Mouse (Mus musculus): Measurements from ENCODE around the gene Best2.
A peak's percentile ranks its signal among the peaks of the same experiment; 100 is the strongest.

The Best2 gene

DNA sequence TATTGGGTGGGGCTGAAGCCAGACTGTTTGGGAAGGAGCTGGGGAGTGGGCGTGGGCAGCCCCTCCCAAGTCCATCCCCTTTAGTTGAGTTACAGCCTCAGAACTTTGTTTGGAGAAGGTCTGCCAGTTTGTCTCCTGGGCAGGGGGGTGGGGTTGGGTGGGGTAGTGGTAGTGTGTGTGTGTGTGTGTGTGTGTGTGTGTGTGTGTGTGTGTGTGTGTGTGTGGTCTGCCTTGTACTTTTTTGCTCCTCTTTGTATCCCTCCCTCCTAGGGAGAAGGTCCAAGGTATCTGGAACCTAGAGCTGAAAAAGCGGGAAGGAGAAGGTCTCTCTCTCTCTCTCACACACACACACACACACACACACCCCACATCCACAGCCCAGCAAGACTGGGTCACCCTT lies at the start of gene Best2:
Best2 (minus strand) TSS at position 101 of the 400 bp plus-strand sequence.
- no peak for DNase-seq (ENCODE audit: low spot score in 2 of 2)

DNA sequence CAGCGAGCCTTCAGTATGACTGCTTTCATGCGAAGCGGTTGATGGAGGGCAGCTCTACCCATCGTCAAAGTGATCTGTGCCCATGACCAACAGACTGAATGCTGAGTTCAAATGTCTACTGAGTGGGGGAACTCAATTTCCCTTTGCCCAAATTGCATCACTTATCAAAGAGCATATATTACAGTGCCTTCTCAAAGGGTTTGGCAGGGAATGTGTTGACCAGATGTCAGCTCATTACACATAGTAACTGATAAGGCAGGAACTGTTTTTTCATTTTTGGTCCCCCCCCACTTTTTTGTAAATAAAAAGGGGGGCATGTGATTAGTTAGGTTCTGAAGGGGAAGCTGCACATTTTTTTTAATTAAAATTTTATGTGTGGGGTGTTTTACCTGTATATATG lies 48.3 kb upstream of the Best2 start:
- no peak for DNase-seq (ENCODE audit: low spot score in 2 of 2)

DNA sequence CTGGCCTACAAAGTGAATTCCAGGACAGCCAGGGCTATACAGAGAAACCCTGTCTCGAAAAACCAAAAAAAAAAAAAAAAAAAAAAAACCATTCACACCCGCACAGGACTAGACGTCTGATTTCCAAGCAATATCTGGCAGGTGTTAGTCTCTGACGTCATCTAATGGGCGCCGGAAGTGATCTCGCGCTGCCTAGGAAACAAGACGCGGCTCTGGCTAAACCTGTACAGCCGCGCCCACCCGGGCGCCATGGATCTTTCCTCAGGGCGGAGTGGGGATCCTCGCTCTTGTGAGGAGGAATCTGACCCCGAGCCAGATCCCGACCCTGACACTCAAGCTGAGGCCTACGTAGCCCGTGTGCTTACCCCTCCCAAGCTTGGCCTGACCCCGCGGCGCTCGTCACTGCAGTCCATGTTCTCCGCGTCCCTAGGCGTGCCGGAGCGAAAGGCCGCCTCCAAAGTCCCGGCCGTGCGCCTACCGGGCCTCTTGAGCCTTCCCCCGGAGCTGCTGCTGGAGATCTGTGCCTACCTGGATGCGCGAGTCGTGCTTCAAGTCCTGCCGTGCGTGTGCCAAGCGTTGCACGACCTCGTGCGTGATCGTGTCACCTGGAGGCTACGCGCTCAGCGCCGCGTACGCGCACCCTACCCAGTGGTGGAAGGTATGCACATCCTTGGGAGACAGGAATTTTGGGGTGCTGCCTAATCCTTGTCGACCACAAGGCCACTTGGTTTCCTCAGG lies 45.7 kb upstream of the Best2 start, which contains the start of gene Fbxw9:
Fbxw9 (plus strand) TSS at position 177 of the 738 bp plus-strand sequence.
- DNase-seq (ENCODE audit: low spot score in 2 of 2), result peak; percentile 90 to 91

DNA sequence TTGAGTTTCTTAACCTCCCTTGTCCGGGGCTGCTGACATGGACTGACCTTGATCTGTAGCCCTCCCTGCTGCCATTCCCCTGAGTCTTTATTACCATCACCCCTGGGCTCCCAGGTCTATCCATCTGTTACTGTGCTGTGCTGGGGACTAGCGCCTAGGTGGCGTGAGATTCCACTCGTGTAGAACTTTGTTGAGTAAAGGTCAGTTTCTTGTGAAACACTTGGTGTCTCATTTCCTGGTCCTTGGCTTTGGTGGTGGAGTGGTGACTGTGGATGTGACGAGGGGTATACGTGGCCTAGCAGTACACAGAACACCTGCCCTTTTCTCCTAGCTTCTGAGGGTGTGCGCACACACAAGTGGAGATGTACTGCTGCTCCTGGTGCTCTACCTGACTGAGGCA lies 43.0 kb upstream of the Best2 start:
- no peak for DNase-seq (ENCODE audit: low spot score in 2 of 2)

DNA sequence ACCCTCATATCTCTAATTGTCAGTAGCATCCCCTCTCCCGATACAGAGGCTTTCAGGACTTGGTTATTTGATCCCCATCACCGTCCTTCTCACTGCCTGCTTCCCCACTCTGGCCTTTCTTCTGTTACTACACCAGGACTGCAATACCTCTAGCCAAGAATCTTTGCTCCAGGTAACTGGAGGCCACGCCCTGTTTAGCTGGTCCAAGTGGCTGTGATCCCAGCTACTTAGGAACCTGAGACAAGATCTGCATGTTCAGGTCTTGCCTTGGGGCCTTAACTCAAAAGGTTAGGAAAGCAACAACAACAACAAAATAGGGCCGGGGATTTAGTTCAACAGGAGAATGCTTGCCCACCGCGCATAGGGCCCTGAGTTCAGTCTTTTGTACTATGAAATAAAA lies 29.3 kb upstream of the Best2 start:
- DNase-seq (ENCODE audit: low spot score in 2 of 2), result no peak

DNA sequence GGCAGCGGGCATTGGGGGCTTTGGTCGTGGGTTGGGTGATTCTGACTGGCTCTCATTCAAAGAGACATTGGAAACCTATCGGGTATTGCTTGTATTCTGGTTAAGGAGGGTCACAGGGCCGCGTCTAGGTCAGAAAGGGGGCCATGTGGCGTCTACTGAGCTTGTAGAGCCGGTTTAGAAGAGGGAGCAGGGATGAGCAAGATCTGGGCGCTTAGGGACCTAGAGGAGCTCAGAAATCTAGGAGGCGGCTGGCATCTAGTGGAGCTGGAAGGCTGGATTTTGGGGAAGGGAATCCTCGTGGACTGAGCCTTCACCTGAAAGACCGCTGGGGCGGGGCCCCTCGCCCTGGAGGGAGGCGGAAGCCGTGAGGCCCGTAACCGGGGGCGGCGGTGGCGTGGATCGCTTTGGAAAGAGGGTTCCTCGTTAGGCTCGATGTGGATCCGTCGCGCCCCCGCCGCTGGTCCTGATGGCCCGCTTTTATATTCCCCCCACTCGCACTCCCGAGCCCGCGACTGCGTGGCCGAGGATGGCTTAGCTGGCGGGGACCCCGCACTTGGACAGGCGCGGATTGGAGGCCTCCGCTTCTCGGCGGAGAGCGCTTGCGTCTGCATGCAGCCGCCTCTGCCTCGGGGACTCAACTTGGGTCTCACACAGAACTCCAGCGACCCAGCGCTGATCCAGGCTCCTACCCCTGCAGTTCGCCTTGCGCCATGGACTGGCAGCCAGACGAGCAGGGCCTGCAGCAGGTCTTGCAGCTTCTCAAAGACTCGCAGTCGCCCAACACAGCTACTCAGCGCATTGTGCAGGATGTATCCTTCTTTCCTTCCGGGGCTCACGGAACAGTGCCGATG lies 23.6 kb upstream of the Best2 start:
- peak; percentile 14 to 26 for DNase-seq (ENCODE audit: low spot score in 2 of 2)

DNA sequence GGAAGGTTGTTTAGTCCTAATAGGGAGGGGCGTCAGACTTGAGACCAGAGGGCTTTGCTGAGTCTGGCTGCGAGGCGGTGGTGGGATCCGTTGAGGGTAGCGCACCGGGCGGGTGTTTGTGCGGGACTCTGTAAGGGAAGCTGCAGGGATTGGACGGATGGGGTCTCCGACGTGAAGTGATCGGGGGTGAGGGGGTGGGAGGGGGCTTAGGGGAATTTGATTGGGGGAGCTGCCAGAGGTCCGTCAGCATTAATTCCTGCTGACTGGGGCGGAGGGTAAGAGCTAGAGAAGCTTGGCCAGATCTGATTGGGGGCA lies 23.0 kb upstream of the Best2 start:
- DNase-seq (ENCODE audit: low spot score in 2 of 2), result no peak

DNA sequence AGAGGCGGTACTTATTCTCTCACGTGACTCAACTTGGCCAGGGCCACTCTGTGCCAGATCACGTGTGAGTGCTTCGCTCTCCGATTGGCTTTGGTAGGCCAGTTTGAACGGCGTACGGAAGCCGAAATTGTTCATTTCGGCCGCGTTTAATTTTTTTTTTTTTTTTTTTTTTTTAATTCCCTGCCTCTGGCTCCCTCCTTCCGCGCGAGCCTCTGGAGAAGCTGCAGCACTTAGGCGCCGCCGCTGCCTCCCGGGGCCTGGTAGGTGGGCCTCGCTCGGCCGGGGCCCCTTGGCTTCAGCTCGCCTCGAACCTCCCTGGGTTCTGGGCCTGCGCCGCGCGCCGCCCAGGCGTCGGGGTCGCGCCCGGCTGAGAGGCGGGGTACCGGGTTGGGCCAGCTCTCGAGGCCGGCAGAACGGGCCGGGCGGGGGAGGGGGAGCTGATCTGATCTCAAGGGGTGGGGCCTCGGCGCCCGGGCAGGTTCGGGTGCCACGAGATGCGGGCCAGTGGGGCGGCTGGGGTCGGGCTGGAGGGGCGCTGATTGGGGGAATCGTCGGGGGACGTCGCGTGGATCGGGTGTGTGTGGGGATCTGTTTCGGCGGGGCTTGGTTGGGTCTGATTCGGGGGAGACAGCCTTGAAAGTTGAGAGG lies 22.5 kb upstream of the Best2 start, which contains the start of gene Tnpo2:
Tnpo2 (plus strand) TSS at position 198 of the 648 bp plus-strand sequence.
- DNase-seq (ENCODE audit: low spot score in 2 of 2), result peak; percentile 86 to 88

DNA sequence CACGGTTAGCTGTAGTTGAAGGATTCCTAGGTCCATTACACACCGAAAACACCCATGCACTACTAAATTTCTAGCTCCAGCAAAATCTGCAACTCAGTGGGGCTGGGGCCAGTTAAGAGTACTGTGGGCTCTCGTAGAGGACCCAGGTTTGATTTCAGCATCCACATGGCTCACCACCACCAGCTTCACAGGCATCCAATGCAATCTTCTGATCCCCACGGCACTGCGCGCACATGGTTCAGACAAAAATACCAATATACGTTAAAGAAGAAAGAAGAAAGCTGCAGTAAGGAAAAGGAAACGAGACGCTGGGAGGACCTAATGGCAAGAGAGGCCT lies 22.0 kb upstream of the Best2 start:
- no peak for DNase-seq (ENCODE audit: low spot score in 2 of 2)

DNA sequence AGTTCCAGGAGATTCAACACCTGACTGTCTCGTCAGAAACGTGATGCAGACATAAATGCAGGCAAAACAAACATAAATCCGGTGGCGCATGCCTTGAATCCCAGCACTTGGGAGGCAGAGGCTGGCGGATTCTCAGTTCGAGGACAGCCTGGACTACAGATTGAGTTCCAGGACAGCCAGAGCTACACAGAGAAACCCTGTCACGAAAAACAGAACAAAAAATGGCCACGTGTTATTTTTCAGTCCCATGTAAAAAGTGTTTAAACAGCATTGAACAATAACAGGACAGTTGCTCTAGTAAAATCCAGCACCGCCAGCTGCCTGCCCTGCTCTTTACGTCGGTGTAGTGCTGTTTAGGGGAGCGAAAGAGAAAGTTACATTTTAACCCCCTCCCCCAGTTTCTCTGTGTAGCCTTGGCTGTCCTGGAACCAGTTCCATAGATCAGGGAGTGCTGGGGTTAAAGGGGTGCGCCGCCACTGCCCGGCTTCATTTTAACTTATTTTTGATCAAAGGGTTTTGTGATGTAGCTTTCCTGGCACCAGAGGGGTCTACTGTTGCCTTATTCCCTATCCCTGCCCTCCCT lies 21.5 kb upstream of the Best2 start:
- DNase-seq (ENCODE audit: low spot score in 2 of 2), result peak in 1 of 2 experiments; percentile 5

DNA sequence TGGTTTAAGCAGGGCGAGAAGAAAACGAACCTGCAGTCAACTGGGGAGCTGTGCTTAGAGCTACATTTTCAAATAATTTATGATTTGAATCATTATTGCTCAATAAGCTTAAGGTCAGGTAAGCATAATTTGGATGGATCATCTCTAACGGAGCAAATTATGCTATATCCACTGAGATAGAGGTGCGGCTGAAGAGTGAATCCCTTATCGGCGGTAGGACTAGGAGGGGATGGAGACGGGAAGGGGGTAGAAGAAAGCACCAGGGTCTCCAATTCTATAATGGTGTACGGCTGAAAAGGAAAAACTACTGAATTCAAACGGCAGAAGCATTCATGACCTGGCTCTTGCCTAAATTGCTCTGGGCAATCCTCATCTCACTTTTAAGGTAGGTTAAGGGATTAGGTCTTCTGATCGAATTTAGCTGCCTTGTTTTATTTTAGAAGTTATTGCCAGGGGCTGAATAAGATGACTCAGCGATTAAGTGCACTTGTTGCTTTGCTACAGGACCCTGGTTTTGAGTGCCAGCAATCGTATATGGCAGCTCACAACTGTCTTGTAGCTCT lies 20.9 kb upstream of the Best2 start:
- DNase-seq (ENCODE audit: low spot score in 2 of 2), result no peak

DNA sequence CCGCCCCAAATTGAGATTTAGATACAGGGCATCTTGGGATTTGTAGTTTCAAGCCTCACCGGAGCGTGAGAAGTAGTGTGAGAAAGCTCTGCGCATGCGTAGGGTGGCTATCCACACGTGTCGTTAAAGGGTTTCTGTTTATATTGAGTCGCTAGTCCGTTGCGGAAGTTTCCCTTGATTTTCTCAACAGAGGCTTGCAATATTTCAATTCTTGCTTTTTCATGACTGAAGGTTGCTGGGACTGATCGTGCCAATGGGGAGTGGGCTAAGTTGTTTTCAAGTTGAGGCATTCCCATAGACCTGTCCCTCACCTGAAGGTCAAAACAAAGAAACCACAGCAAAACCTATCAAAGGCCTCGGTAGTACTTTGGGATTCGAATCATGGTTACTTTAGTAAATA lies 20.4 kb upstream of the Best2 start:
- DNase-seq (ENCODE audit: low spot score in 2 of 2), result peak; percentile 69 to 84

DNA sequence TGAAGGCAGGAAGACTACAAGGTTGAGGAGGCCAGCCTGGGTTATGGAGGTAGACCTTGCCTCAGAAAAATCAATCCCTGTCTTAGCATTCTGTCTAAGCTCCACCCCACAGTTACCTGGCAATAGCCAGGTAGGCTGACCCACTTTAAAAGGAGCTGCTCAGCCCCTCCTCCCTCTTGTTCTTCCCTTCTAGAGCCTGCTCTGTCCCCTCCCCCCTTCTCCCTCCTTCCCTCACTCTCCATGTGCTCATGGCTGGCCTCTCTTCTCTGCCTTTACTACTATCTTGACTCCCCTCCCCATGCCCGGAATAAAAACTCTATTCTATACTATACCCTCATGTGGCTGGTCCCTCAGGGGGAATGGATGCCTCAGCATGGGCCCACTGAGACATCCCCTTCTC lies 19.5 kb upstream of the Best2 start:
- DNase-seq (ENCODE audit: low spot score in 2 of 2), result no peak

DNA sequence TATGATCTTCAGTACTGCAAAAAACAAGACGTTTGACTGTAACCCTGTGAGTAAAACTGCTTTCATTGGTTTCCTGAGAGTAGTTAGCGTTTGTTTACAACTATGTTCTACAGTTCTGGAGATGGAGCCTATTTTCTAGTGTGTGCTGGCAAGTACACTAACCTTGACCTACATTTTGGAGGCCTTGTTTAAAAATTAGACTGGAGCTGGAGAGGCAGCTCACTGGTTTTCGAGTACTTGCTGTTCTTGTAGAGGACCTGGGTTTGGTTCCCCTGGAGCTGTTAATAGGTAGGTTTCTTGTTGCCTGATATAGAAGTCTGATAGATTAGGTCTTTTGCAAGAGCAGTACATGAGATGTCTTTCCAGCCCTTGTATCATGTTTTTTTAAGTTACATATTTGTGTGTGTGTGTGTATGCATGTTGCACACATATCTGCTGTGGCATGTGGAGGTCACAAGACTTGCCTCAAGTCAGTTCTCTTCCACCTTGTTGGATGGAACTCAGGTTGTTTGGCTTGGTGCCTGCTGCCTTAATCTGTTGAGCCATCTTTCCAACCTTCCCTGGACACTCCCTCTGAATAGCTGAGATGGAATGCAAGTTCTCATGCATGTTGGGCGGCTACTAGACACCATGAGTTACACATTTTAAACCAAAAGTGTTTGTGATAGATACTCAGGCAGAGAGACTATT lies 18.4 kb upstream of the Best2 start:
- no peak for DNase-seq (ENCODE audit: low spot score in 2 of 2)

DNA sequence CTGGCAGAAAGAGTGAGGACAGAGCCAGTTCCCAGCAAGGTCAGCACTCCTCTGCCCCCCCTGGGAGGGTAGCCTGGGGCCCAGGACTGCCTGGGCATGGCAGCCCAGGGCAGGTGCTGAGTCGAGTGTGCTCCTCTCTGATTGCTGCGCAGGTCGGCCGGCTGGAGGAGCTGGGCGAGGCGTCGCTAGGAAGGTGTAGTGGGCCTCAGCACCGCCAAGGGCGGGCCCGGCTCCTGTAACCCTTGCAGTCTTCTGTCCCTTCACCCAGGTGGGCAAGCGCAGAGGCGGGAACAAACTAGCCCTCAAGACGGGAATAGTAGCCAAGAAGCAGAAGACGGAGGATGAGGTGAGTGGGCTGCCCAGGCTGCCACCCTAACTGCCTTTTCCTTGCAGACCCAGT lies 14.9 kb upstream of the Best2 start:
- no peak for DNase-seq (ENCODE audit: low spot score in 2 of 2)

DNA sequence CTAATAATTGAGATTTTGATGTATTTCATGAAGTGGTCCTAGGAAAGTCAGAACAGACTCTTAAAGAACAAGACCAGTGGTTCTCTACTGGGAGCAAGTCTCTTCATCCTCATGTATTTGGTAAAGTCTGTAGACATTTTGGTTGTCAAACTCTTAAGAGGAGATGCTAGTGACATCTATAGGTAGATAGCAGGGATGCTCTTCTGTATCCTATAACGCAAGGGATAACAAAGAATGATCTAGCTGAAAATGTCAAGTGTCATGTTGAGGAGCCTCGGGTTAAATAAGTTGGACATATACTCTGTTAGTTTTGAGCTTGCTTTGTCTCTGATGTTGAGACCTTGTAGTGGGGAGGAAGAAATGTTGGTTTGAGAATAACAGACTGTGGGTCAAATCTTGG lies 13.6 kb upstream of the Best2 start:
- no peak for DNase-seq (ENCODE audit: low spot score in 2 of 2)

DNA sequence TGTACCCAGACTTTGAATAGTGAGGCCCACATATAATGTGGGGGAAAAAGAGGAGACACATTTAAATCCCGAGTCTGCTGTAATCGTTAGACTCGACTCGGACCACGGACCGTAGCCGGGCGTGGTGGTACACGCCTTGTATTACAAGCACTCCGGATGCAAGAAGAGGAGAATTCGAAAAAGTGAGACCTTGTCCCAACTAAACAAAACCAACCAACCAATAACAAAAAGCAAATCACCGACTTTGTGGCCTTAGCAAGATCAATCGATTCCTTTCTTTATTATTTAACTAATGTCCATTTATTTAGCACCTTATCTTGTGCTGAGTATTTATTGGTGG lies 13.2 kb upstream of the Best2 start:
- DNase-seq (ENCODE audit: low spot score in 2 of 2), result no peak

DNA sequence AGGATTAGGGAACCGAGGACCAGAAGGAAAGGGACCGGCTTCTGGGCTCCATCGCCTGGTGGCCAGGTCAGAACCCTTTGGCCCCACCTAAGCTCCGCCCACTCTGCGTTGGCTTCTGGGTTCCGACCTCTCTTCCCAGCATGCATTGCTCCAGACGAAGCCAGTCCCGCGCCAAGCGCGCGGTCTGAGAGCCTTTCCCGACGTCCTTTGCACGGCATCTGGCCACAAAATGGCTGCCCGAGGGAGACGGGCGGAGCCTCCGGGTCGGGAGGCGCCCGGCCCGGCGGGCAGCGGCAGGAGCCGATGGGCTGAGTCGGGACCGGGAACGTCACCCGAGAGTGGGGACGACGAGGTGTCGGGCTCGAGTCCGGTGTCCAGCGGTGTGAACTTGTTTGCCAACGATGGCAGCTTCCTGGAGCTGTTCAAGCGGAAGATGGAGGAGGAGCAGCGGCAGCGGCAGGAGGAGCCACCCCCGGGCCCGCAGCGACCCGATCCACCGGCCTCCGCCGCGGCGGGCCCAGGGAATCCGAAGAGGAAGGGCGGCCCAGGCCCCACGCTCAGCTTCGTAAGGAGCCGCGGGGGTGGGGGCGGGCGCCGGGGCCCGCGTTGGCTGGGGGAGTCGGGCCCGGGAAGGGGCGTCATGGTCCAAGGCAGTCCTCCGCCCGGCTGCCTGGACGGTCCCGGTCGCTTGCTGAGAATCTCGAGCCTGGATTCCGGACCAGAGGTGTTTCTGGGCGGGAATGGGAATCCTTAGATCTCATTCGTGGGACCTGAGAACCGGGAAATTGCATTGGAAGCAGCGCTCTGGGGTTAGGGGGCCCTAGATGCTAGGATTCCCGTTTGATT lies 12.6 kb upstream of the Best2 start, which contains the start of gene Trir:
Trir (plus strand) TSS at position 154 of the 846 bp plus-strand sequence.
- DNase-seq (ENCODE audit: low spot score in 2 of 2), result peak; percentile 94 to 95

DNA sequence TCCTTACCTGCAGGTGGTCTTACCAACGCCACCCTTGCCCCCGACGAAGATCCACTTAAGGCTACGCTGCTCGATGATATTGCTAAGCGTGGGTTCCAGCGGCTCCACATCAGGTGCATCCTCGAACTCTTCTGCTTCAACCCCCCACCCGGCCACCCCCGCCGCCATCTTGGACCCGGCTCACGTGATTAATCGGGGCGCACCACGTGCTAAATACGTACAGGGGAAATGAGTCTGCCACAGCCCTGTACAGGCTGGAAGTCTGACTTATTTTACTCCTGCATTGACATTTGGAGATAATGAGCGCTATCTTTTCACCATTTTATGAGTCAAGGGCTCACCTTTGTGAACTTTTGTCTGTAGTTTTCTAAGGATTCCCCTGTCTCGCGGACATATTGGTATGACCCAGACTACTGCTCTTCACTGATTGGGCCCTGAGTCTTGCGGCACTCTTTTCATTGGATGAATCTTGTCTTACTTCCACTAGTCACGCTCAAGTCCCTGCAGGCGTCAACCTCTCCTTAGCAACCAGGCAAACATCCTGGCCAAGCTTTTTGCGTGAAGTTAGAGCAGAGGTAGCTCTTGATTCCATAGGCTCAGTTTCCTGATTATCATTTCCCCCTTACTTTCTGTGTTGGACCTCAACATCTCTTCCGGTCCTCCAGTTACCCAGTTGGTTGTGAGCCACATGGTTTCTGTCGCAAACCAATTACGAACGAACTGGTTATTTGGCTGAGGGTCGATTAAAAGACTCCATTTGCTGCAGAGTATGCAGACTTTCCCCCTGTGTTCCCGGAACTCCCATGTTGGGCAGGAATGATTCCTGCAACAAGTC lies 11.0 kb upstream of the Best2 start, which contains the start of gene Asna1:
Asna1 (minus strand) TSS at position 184 of the 835 bp plus-strand sequence.
- peak; percentile 86 to 87 for DNase-seq (ENCODE audit: low spot score in 2 of 2)

Measured in natural killer cell, adult 2 months (primary cell).